Comparison of ENCODE assay signal across 8 mouse cellular contexts in genomic region chr12:84450351-84450717, GRCm38 (mm10). TPM values are rescaled to one million over a fixed set of nuclear protein-coding genes. Genes with fewer than 3 reads are reported as not detected.
DNase-seq lines count a peak whose midpoint lies in the region; ATAC-seq lines count a peak whose summit lies in the region.

No protein-coding gene starts in this region.

- H3K9ac ChIP-seq in heart, embryonic 16.5 days (ENCODE audit: low read length) = peak overlapping the region; percentile 83
- peak overlapping the region; percentile 73 for H3K9ac ChIP-seq in limb, embryonic 13.5 days

- H3K4me2 ChIP-seq in heart, embryonic 16.5 days (ENCODE audit: low read depth, low read length) = peak overlapping the region; percentile 94
- peak overlapping the region; percentile 88 for H3K4me2 ChIP-seq in limb, embryonic 13.5 days (replicated peaks)

- H3K27me3 ChIP-seq in heart, embryonic 16.5 days (ENCODE audit: control insufficient read depth, insufficient read depth, low read length) = no peaks in the 10 kb centered on the region
- H3K27me3 ChIP-seq in limb, embryonic 13.5 days = no peaks in the 10 kb centered on the region

- WGBS in heart, embryonic 16.5 days = under 1% methylated on average over 6 of the region's 6 CpGs
- WGBS in limb, embryonic 13.5 days = 0% methylated on average over 6 of the region's 6 CpGs

- peak overlapping the region; percentile 94 for H3K27ac ChIP-seq in heart, embryonic 16.5 days (ENCODE audit: low read length)
- peak overlapping the region; percentile 48 for H3K27ac ChIP-seq in limb, embryonic 13.5 days

- no peaks in the 10 kb centered on the region for H3K9me3 ChIP-seq in heart, embryonic 16.5 days (replicated peaks; ENCODE audit: control insufficient read depth, low read length)
- no peaks in the 10 kb centered on the region for H3K9me3 ChIP-seq in limb, embryonic 13.5 days

- intact Hi-C loops in left cerebral cortex, postnatal 10 days (cut with DNase I) = no loop called here
- intact Hi-C loops in left cerebral cortex, postnatal 4 days (cut with DNase I) = no loop called here

- H3K4me3 ChIP-seq in heart, embryonic 16.5 days (ENCODE audit: low read length) = peak overlapping the region; percentile 95
- H3K4me3 ChIP-seq in limb, embryonic 13.5 days = peak overlapping the region; percentile 79

- H3K36me3 ChIP-seq in heart, embryonic 16.5 days (ENCODE audit: control insufficient read depth, insufficient read depth) = no peaks in the 10 kb centered on the region
- H3K36me3 ChIP-seq in limb, embryonic 13.5 days = no peaks in the 10 kb centered on the region

- ATAC-seq in heart, embryonic 16.5 days (replicated peaks; ENCODE audit: extremely low read depth, insufficient read depth, low FRiP score) = peak; percentile 14; the same call in 1 of the 2 replicates
- no peak for ATAC-seq in limb, embryonic 13.5 days (ENCODE audit: low FRiP score, low read depth)
- peak; percentile 10 for ATAC-seq in monocyte, adult 5-6 weeks (replicated peaks; ENCODE audit: insufficient number of reproducible peaks, low FRiP score, low TSS enrichment, poor library complexity, severe bottlenecking)

- peak; percentile 28 to 29 for DNase-seq in left cerebral cortex, postnatal 10 days (ENCODE audit: extremely low spot score in 1 of 2, low spot score in 2 of 2)
- DNase-seq in left cerebral cortex, postnatal 4 days = no peak
- DNase-seq in c-Kit-positive CD71-negative TER-119-negative erythroid progenitor cells, embryonic 14.5 days (ENCODE audit: low read depth) = peak; percentile 14
- DNase-seq in layer of hippocampus, adult 9-10 months (ENCODE audit: low spot score) = no peak
- DNase-seq in adrenal gland, adult (ENCODE audit: inconsistent age in 2 of 2, low spot score in 1 of 2) = no peak

- H3K4me1 ChIP-seq in heart, embryonic 16.5 days (ENCODE audit: control insufficient read depth, insufficient read depth, low read length) = peaks cover 13% of the 10 kb centered on the region
- H3K4me1 ChIP-seq in limb, embryonic 13.5 days = peaks cover 20% of the 10 kb centered on the region

RNA-seq across cellular contexts. Expression of gene Aldh6a1, which starts 0.5 kb away (rescaled TPM):
- total RNA-seq in left cerebral cortex, postnatal 10 days (2021) = 10 to 100 TPM; 29.5 to 32.5 TPM
- total RNA-seq in left cerebral cortex, postnatal 4 days (2021) = 10 to 100 TPM; 25.9 to 26.2 TPM
- polyA plus RNA-seq in heart, embryonic 16.5 days (2015; fragmentation: Nextera tagmentation; extraction: Ambion mirVana) = 70.3 and 72.9 TPM in 2 replicates
- polyA plus RNA-seq in limb, embryonic 13.5 days (2015; fragmentation: Nextera tagmentation; extraction: Ambion mirVana) = 35.6 and 36.5 TPM in 2 replicates
- 3.8 to 6.3 TPM (median 4.5 TPM) in 3 replicates for total RNA-seq in monocyte, adult 5-6 weeks (2017)

RNA-seq across cellular contexts. Expression of gene Lin52, which starts 0.9 kb away (rescaled TPM):
- 10 to 100 TPM; 16.0 to 16.8 TPM for total RNA-seq in left cerebral cortex, postnatal 10 days (2021)
- total RNA-seq in left cerebral cortex, postnatal 4 days (2021) = 10 to 100 TPM; 12.7 to 15.0 TPM
- polyA plus RNA-seq in heart, embryonic 16.5 days (2015; fragmentation: Nextera tagmentation; extraction: Ambion mirVana) = 16.2 and 18.1 TPM in 2 replicates
- 26.8 and 27.5 TPM in 2 replicates for polyA plus RNA-seq in limb, embryonic 13.5 days (2015; fragmentation: Nextera tagmentation; extraction: Ambion mirVana)
- total RNA-seq in monocyte, adult 5-6 weeks (2017) = 21.2 to 23.0 TPM (median 21.7 TPM) in 3 replicates

RNA-seq across cellular contexts. Expression of gene Rnf113a2, which starts 33.3 kb away (rescaled TPM):
- 10 to 100 TPM in 1 of 2 experiments, 1 to 10 TPM in 1; 8.4 to 10.7 TPM for total RNA-seq in left cerebral cortex, postnatal 10 days (2021)
- 10 to 100 TPM; 11.3 TPM for total RNA-seq in left cerebral cortex, postnatal 4 days (2021)
- 21.1 and 25.1 TPM in 2 replicates for polyA plus RNA-seq in heart, embryonic 16.5 days (2015; fragmentation: Nextera tagmentation; extraction: Ambion mirVana)
- polyA plus RNA-seq in limb, embryonic 13.5 days (2015; fragmentation: Nextera tagmentation; extraction: Ambion mirVana) = 27.8 and 27.9 TPM in 2 replicates
- total RNA-seq in monocyte, adult 5-6 weeks (2017) = 66.2 to 82.0 TPM (median 67.1 TPM) in 3 replicates

RNA-seq across cellular contexts. Expression of gene Bbof1, which starts 41.5 kb away (rescaled TPM):
- total RNA-seq in left cerebral cortex, postnatal 10 days (2021) = 1 to 10 TPM; 5.6 to 6.9 TPM
- 1 to 10 TPM; 6.1 to 8.7 TPM for total RNA-seq in left cerebral cortex, postnatal 4 days (2021)
- polyA plus RNA-seq in heart, embryonic 16.5 days (2015; fragmentation: Nextera tagmentation; extraction: Ambion mirVana) = 2.5 and 2.6 TPM in 2 replicates
- 1.0 and 1.3 TPM in 2 replicates for polyA plus RNA-seq in limb, embryonic 13.5 days (2015; fragmentation: Nextera tagmentation; extraction: Ambion mirVana)
- 0.75 to 0.87 TPM in 2 of 3 replicates, not detected in the other for total RNA-seq in monocyte, adult 5-6 weeks (2017)

RNA-seq across cellular contexts. Expression of gene Entpd5, which starts 41.5 kb away (rescaled TPM):
- total RNA-seq in left cerebral cortex, postnatal 10 days (2021) = 10 to 100 TPM; 20.6 to 23.4 TPM
- 10 to 100 TPM; 15.8 to 17.0 TPM for total RNA-seq in left cerebral cortex, postnatal 4 days (2021)
- polyA plus RNA-seq in heart, embryonic 16.5 days (2015; fragmentation: Nextera tagmentation; extraction: Ambion mirVana) = 37.1 and 38.9 TPM in 2 replicates
- 10.2 and 11.6 TPM in 2 replicates for polyA plus RNA-seq in limb, embryonic 13.5 days (2015; fragmentation: Nextera tagmentation; extraction: Ambion mirVana)
- total RNA-seq in monocyte, adult 5-6 weeks (2017) = 7.0 to 10.6 TPM (median 8.4 TPM) in 3 replicates

Comparison
In these comparisons a context has a peak if more than half of its experiments do, and no peak if none do; other contexts are left out.
1. DNase-seq: peak in left cerebral cortex, postnatal 10 days (2 of 2) and c-Kit-positive CD71-negative TER-119-negative erythroid progenitor cells, embryonic 14.5 days (single experiment); none in left cerebral cortex, postnatal 4 days (single experiment), layer of hippocampus, adult 9-10 months (single experiment) and adrenal gland, adult (0 of 2).